Mouse (Mus musculus): Measurements from ENCODE around the gene Zfp566. TPM values are rescaled to one million over a fixed set of nuclear protein-coding genes. Genes with fewer than 3 reads are reported as not detected.

Zfp566 gene
- total RNA-seq, 2 experiments from 2014 or later: 7.5 to 7.6 TPM

DNA sequence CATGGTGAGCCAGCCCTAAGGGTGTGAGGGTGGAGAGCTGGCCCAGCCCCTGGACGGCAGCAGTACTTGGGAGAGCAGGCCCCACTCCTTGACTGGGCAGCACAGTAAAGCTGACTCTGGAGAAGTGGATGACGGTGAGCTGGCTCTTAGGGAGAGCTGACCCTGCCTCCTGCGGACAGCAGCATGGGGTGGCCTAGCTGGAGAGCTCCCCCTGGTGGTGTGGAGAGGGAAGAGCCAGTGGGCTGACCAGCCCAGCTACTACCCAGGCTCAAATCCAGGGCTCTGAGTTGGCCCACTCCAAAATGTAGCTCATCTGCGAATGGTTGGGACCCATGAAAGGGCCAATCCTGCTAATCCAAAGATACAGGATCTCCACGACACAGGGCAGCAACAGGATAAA lies 25.7 kb downstream of the Zfp566 start:
- intact Hi-C loops (cut with DNase I): no loop called here
- no peak for DNase-seq (ENCODE audit: low spot score in 2 of 2)

DNA sequence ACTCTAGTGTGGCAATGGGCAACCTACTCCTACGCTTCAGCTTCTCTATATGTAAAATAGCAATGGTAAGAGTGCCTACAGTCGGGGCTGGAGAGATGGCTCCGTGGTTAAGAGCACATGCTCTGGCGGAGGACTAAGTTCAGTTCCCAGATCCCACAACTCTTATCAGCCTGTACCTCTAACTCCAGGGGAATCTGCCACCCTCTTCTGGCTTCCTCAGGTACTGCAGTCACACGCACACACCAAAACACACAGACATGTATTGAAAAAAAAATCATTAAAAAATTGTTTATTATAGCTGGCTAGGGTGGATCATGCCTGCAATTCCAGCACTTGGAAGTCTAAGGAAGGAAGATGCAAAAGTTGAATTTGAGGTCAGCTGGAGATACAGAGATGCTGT lies 27.8 kb downstream of the Zfp566 start:
- DNase-seq (ENCODE audit: low spot score in 2 of 2): no peak

DNA sequence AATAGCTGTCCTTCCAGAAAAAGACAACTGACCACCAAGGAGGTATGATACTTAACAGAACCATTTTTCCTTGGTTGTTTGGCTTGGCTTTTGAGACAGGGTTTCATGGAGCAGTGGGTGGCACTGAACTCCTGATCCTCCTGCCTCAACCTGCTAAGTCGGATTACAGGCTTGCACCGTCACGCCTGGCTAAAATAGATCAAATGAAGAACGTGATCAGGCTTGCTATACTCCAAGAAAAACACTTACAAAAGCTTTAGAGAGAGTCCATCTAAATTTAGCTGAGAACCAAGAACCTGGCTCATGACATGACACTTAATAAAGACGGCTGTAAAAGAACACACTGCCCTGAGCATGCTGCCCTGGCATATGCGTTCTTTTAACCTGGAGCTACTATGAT lies 30.0 kb downstream of the Zfp566 start:
- intact Hi-C loops (cut with DNase I): no loop called here
- DNase-seq (ENCODE audit: low spot score in 2 of 2): no peak

More for the DNA sequence above, 27.8 kb downstream of the Zfp566 start:
- intact Hi-C loops (cut with DNase I): no loop called here

DNA sequence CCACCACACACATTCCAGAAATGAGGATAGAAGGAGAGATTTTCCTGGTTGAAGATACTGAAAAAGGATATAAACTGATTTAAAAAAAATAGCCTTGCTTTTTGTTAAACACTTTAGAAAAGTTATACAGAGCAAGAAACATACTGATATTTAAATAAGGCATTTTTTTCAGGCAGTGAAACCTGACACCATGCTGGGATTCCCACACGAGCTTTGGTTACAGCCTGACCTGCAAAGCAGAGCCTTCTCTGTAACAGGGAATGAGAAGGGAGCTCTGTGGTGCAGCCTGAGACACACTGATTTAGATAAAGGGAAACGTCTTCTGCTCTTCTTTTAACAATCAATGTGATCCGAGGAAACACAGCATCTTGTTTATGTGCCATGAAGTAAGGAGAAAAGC lies 36.7 kb downstream of the Zfp566 start:
- no peak for DNase-seq (ENCODE audit: low spot score in 2 of 2)
- intact Hi-C loops (cut with DNase I): no loop called here

DNA sequence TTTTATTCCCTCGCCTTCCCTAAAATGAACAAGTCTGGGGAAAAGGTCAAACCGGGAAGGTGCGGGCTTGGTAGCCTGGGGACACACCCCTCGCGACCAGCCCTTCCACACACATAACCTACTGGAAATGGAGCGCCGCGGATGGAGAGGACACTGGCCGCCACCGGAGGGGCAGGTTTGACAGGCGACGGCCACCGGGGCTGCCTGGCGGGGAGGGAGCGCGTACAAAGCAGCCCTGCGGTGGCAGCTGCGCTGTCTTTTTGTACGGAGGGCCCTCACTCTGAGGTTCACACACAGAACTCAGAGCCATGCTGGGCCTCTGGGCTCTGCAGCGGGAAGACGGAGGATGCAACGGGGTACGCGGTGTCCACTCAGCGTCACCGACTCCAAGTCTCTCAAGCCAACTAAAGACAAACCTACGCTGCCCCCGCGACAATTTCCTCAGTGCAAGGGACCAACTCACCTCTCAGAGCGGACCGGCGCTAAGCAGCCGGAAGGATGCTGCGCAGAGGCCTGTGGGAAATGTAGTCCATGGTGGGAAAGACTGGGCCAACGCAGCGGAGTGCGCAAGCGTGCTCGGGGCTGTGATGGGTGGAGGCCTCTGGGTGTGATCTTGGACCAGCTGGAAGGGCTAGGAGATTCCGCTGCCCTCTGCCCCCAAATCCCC lies 39.3 kb downstream of the Zfp566 start, which contains the start of gene Zfp14:
TSS of gene Zfp14 (minus strand) at position 499 of the 667 bp plus-strand sequence.
- intact Hi-C loops (cut with DNase I): no loop called here

DNA sequence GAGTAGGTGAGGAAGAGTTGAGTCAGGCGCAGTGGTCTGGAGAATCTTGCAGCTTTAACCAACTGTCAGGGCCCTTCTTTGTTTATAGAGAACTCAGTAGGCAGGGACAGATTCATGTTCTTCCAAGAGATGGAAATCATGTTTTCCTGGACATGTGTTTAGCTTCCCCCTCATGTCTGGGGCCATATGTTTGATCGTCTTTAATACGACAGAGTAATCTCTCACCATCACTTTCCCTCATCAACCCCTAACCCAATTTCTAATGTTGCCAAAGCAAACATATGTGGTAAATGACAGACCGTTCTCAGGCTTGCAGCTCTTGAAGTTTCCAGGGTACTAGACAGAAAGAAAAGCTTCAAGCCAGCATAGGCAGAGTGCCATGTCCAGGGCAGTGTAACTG lies 42.2 kb downstream of the Zfp566 start:
- intact Hi-C loops (cut with DNase I): no loop called here
- no peak for DNase-seq (ENCODE audit: low spot score in 2 of 2)

More for the DNA sequence above, 39.3 kb downstream of the Zfp566 start, which contains the start of gene Zfp14:
- peak; percentile 92 to 93 for DNase-seq (ENCODE audit: low spot score in 2 of 2)

DNA sequence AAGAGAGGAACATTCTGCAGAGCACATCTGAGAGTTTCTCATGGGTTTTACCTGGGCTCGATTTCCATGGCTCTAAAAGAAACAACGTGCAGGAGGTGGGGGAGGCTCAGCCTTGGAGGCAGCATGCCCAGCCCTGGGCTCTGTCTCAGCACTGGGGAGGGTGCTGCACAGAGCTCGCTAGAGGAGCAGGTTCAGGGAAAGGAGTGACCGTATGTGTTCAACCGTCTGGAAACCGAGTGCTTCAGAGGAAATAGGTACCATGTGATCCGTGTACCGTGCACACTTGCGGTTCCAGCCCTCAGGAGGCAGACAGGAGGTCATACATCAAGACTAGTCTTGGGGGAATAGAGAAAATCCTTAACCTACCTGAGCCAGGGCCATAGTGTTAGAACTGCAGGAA lies 46.0 kb downstream of the Zfp566 start:
- no peak for DNase-seq (ENCODE audit: low spot score in 2 of 2)
- intact Hi-C loops (cut with DNase I): no loop called here

DNA sequence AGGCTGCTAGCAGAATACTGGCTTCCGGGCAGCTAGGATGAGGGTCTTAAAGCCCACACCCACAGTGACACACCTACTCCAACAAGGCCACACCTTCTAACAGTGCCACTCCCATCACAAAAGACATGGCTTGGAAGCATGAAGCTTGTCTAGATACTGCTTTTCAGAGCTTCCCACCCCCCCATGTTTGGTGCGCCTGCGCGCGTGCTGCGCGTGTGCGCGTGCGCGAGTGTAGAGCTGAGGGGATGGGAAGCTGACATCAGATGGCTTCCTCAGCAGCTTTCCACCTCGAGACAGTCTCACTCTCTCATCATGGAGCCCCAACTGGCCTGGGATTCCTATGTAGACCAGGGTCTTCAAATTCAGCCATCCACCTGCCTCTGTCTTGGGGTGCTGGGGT lies 56.0 kb downstream of the Zfp566 start:
- DNase-seq (ENCODE audit: low spot score in 2 of 2): no peak
- intact Hi-C loops (cut with DNase I): no loop called here

DNA sequence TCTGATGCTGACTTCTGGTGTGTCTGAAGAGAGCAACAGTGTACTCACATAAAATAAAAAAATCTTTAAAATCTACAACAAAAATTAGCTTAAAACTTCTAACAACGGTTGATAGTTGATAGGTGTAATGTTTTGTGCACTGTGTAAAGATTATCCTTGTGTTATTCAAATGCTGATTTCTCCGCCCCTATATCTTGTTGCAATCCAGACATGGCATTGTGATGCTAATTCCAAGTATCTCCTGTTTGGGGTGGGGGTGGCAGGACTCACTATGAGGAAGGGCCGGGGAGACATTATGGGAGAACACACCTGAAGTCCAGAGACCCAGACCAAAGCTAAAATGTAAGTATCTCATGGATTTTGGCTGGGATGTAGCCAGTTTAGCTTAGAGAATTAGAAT lies 58.9 kb downstream of the Zfp566 start:
- no peak for DNase-seq (ENCODE audit: low spot score in 2 of 2)

DNA sequence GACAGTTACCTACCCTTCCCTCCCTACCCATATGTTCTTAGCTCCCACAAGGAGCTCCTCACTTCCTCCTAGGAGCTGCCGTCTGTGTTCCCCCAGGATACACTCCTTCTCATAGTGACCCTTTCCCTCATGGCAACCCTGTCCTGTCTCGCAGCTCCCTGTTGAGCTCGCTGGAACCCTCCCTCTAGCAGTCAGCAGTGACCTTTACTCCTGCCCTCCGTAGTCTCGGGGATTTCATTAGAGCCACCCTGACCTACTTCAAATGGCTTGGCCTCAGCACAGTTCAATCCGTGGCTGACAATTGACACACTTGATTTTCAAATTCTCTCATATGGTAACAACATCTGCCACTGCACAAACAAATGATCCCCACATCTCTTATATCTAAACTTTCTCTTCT lies 59.6 kb downstream of the Zfp566 start:
- intact Hi-C loops (cut with DNase I): no loop called here
- no peak for DNase-seq (ENCODE audit: low spot score in 2 of 2)

More for the DNA sequence above, 58.9 kb downstream of the Zfp566 start:
- intact Hi-C loops (cut with DNase I): no loop called here

DNA sequence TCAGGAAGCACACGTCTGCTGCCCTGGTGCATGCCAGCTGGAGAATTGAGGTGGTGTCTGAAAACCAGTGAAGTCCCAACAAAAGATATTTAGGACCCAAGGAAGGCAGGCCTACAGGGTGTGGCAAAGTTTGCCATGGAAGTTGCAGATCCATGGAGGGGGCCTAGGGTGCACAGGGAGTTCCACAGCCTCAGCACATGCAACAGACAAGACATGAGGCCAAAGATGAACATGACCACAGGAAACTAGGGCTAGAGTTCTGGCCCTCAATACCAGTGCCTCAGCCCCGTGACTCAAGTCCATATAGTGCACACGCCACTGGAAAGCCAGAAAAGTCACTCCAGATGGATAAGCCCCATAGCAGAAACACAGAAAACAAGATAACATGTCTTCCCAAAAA lies 61.8 kb downstream of the Zfp566 start:
- intact Hi-C loops (cut with DNase I): no loop called here
- no peak for DNase-seq (ENCODE audit: low spot score in 2 of 2)

Small RNAs within 50 kb of the gene (microRNA-seq; reads per million reads assigned to microRNA genes)
- not detected for gene Gm23368

Other genes starting within 250 kb of the Zfp566 start
- 10 to 100 TPM; 17.3 to 17.8 TPM for gene Zfp940, start 236.9 kb downstream of the Zfp566 start, total RNA-seq (2021)
- gene Zfp420, start 230.5 kb downstream of the Zfp566 start, total RNA-seq (2021): 10 to 100 TPM; 13.4 to 13.6 TPM
- gene Zfp27, start 184.0 kb downstream of the Zfp566 start, total RNA-seq (2021): 10 to 100 TPM; 20.5 to 23.2 TPM
- gene Zfp383, start 182.3 kb downstream of the Zfp566 start, total RNA-seq (2021): 1 to 10 TPM; 9.0 to 9.7 TPM
- 10 to 100 TPM; 18.0 to 19.1 TPM for gene Zfp74, start 136.4 kb downstream of the Zfp566 start, total RNA-seq (2021)
- 1 to 10 TPM; 3.2 to 5.3 TPM for gene Zfp568, start 106.6 kb downstream of the Zfp566 start, total RNA-seq (2021)
- 1 to 10 TPM; 7.7 to 8.5 TPM for gene Zfp14, start 39.1 kb downstream of the Zfp566 start, total RNA-seq (2021)
- gene Zfp82, start 17.6 kb downstream of the Zfp566 start, total RNA-seq (2021): 1 to 10 TPM; 3.4 to 4.5 TPM
- gene Gm26920, start 117 bp downstream of the Zfp566 start, total RNA-seq (2021): 1 to 10 TPM in 1 of 2 experiments, not detected in 1; 1.1 TPM
- 10 to 100 TPM; 65.6 to 70.4 TPM for gene Zfp260, start 4.2 kb upstream of the Zfp566 start, total RNA-seq (2021)
- gene Zfp382, start 31.4 kb upstream of the Zfp566 start, total RNA-seq (2021): 10 to 100 TPM; 29.9 to 38.4 TPM
- gene Zfp146, start 79.2 kb upstream of the Zfp566 start, total RNA-seq (2021): 10 to 100 TPM; 40.5 to 48.3 TPM
- 1 to 10 TPM; 5.8 to 6.0 TPM for gene Cox7a1, start 93.6 kb upstream of the Zfp566 start, total RNA-seq (2021)
- gene Capns1, start 108.3 kb upstream of the Zfp566 start, total RNA-seq (2021): 100 to 1,000 TPM; 175 to 181 TPM
- 10 to 100 TPM; 45.6 to 53.4 TPM for gene Polr2i, start 141.4 kb upstream of the Zfp566 start, total RNA-seq (2021)
- gene Tbcb, start 141.7 kb upstream of the Zfp566 start, total RNA-seq (2021): 100 to 1,000 TPM; 135 to 142 TPM
- not detected for gene Ovol3, start 145.2 kb upstream of the Zfp566 start, total RNA-seq (2021)
- under 1 TPM; 0.32 to 0.41 TPM for gene Thap8, start 189.6 kb upstream of the Zfp566 start, total RNA-seq (2021)
- 1 to 10 TPM; 1.0 to 1.1 TPM for gene Wdr62, start 189.9 kb upstream of the Zfp566 start, total RNA-seq (2021)
- gene Clip3, start 201.2 kb upstream of the Zfp566 start, total RNA-seq (2021): 100 to 1,000 TPM; 491 to 494 TPM
- gene Alkbh6, start 218.2 kb upstream of the Zfp566 start, total RNA-seq (2021): 10 to 100 TPM; 58.7 to 65.2 TPM
- 1 to 10 TPM; 6.4 to 9.1 TPM for gene Syne4, start 224.3 kb upstream of the Zfp566 start, total RNA-seq (2021)
- under 1 TPM; 0.52 to 0.54 TPM for gene E130208F15Rik, start 231.2 kb upstream of the Zfp566 start, total RNA-seq (2021)
- 1 to 10 TPM; 7.5 to 9.4 TPM for gene Sdhaf1, start 233.4 kb upstream of the Zfp566 start, total RNA-seq (2021)

Data from left cerebral cortex, postnatal 36 days (tissue).